Mouse (Mus musculus): ENCODE results near the gene Tecpr2. TPM values are rescaled to one million over a fixed set of nuclear protein-coding genes. Genes with fewer than 3 reads are reported as not detected.

Tecpr2 gene
- polyA plus RNA-seq, 1 experiment from 2014 or later = 5.2 TPM

- Histone ChIP-seq H3K27ac (replicated peaks) (no peak overlapping the region), H3K9me3 (replicated peaks) (0 out of 2 replicates have a peak, but pooled peaks cover 7% of the 10 kb centered on the region), H3K4me3 (replicated peaks) (no peak overlapping the region), H3K4me1 (peaks cover 16% of the 10 kb centered on the region), H3K4me2 (replicated peaks) (no peak overlapping the region), H3K27me3 (no peaks in the 10 kb centered on the region), H3K36me3 (no peaks in the 10 kb centered on the region), H3K9ac (no peak overlapping the region)
- 81% methylated on average over 3 of the region's 3 CpGs for WGBS
- no peak for ATAC-seq (ENCODE audit: insufficient number of reproducible peaks, low FRiP score, low TSS enrichment, low read depth)
Observed at GRCm38 (mm10) chr12:110993226-110993625, 104.2 kb downstream of the Tecpr2 start.

GRCm38 (mm10) chr12:110994666-110995065, 105.6 kb downstream of the Tecpr2 start:
- WGBS = 35% methylated on average over 12 of the region's 12 CpGs
- Histone ChIP-seq H3K9me3 (replicated peaks) (0 out of 2 replicates have a peak, but pooled peaks cover 7% of the 10 kb centered on the region), H3K4me3 (replicated peaks) (no peak overlapping the region), H3K4me1 (peaks cover 16% of the 10 kb centered on the region), H3K4me2 (replicated peaks) (no peak overlapping the region), H3K27me3 (no peaks in the 10 kb centered on the region), H3K27ac (replicated peaks) (no peak overlapping the region), H3K9ac (no peak overlapping the region), H3K36me3 (no peaks in the 10 kb centered on the region)
- ATAC-seq (ENCODE audit: insufficient number of reproducible peaks, low FRiP score, low TSS enrichment, low read depth) = no peak

- 95% methylated on average over 11 of the region's 11 CpGs for WGBS
- Histone ChIP-seq H3K4me3 (replicated peaks) (no peak overlapping the region), H3K9ac (no peak overlapping the region), H3K36me3 (no peaks in the 10 kb centered on the region), H3K4me1 (no peaks in the 10 kb centered on the region), H3K9me3 (replicated peaks) (0 out of 2 replicates have a peak, but pooled peaks cover 7% of the 10 kb centered on the region), H3K4me2 (replicated peaks) (no peak overlapping the region), H3K27ac (replicated peaks) (no peak overlapping the region), H3K27me3 (no peaks in the 10 kb centered on the region)
- ATAC-seq (ENCODE audit: insufficient number of reproducible peaks, low FRiP score, low TSS enrichment, low read depth) = no peak
Observed at GRCm38 (mm10) chr12:110998092-110998491, 109.0 kb downstream of the Tecpr2 start.

- WGBS = 77% methylated on average over 2 of the region's 2 CpGs
- 0 out of 2 replicates have a peak, but pooled peaks cover 7% of the 10 kb centered on the region for H3K9me3 ChIP-seq (replicated peaks)
- H3K9ac ChIP-seq = no peak overlapping the region
- no peaks in the 10 kb centered on the region for H3K36me3 ChIP-seq
- no peaks in the 10 kb centered on the region for H3K27me3 ChIP-seq
- no peak overlapping the region for H3K4me3 ChIP-seq (replicated peaks)
- no peak overlapping the region for H3K27ac ChIP-seq (replicated peaks)
- H3K4me2 ChIP-seq (replicated peaks) = no peak overlapping the region
- H3K4me1 ChIP-seq = no peaks in the 10 kb centered on the region; the same call in 1 of the 2 replicates
- no peak for ATAC-seq (ENCODE audit: insufficient number of reproducible peaks, low FRiP score, low TSS enrichment, low read depth)
Observed at GRCm38 (mm10) chr12:110999820-111000219, 110.8 kb downstream of the Tecpr2 start.

- H3K27ac ChIP-seq (replicated peaks) = no peak overlapping the region
- H3K9me3 ChIP-seq (replicated peaks) = 0 out of 2 replicates have a peak, but pooled peaks cover 7% of the 10 kb centered on the region
- H3K36me3 ChIP-seq = no peaks in the 10 kb centered on the region
- WGBS = 90% methylated on average over 7 of the region's 7 CpGs
- no peaks in the 10 kb centered on the region for H3K27me3 ChIP-seq
- H3K4me2 ChIP-seq (replicated peaks) = no peak overlapping the region
- no peak overlapping the region for H3K4me3 ChIP-seq (replicated peaks)
- peaks cover 9% of the 10 kb centered on the region for H3K4me1 ChIP-seq
- ATAC-seq (ENCODE audit: insufficient number of reproducible peaks, low FRiP score, low TSS enrichment, low read depth) = no peak
- H3K9ac ChIP-seq = no peak overlapping the region
Observed at GRCm38 (mm10) chr12:111000956-111001355, 111.9 kb downstream of the Tecpr2 start.

- H3K36me3 ChIP-seq = no peaks in the 10 kb centered on the region
- H3K9ac ChIP-seq = no peak overlapping the region
- peaks cover 38% of the 10 kb centered on the region for H3K4me1 ChIP-seq
- no peaks in the 10 kb centered on the region for H3K9me3 ChIP-seq (replicated peaks)
- no peak overlapping the region for H3K4me3 ChIP-seq (replicated peaks)
- no peaks in the 10 kb centered on the region for H3K27me3 ChIP-seq
- no peak overlapping the region for H3K4me2 ChIP-seq (replicated peaks)
- no peak overlapping the region for H3K27ac ChIP-seq (replicated peaks)
- no peak for ATAC-seq (ENCODE audit: insufficient number of reproducible peaks, low FRiP score, low TSS enrichment, low read depth)
- 64% methylated on average over 9 of the region's 9 CpGs for WGBS
Observed at GRCm38 (mm10) chr12:111004142-111004541, 115.1 kb downstream of the Tecpr2 start.

GRCm38 (mm10) chr12:111005803-111006202, 116.7 kb downstream of the Tecpr2 start:
- no peak overlapping the region for H3K4me2 ChIP-seq (replicated peaks)
- WGBS = 49% methylated on average over 6 of the region's 6 CpGs
- ATAC-seq (ENCODE audit: insufficient number of reproducible peaks, low FRiP score, low TSS enrichment, low read depth) = no peak
- no peaks in the 10 kb centered on the region for H3K9me3 ChIP-seq (replicated peaks)
- peaks cover 44% of the 10 kb centered on the region for H3K4me1 ChIP-seq
- H3K36me3 ChIP-seq = no peaks in the 10 kb centered on the region
- H3K9ac ChIP-seq = no peak overlapping the region
- H3K27ac ChIP-seq (replicated peaks) = peak overlapping the region; percentile 83
- H3K4me3 ChIP-seq (replicated peaks) = no peak overlapping the region
- no peaks in the 10 kb centered on the region for H3K27me3 ChIP-seq

GRCm38 (mm10) chr12:111006339-111006738, 117.3 kb downstream of the Tecpr2 start:
- H3K4me1 ChIP-seq = peaks cover 44% of the 10 kb centered on the region
- H3K9ac ChIP-seq = no peak overlapping the region
- peak overlapping the region; percentile 83 for H3K27ac ChIP-seq (replicated peaks)
- no peak overlapping the region for H3K4me2 ChIP-seq (replicated peaks)
- no peaks in the 10 kb centered on the region for H3K9me3 ChIP-seq (replicated peaks)
- 0 out of 2 replicates have a peak, but pooled peaks have one; percentile 30 for ATAC-seq (ENCODE audit: insufficient number of reproducible peaks, low FRiP score, low TSS enrichment, low read depth)
- no peaks in the 10 kb centered on the region for H3K36me3 ChIP-seq
- H3K27me3 ChIP-seq = no peaks in the 10 kb centered on the region
- 50% methylated on average over 5 of the region's 5 CpGs for WGBS
- H3K4me3 ChIP-seq (replicated peaks) = no peak overlapping the region

GRCm38 (mm10) chr12:111007134-111008103, 118.4 kb downstream of the Tecpr2 start:
- no peaks in the 10 kb centered on the region for H3K9me3 ChIP-seq (replicated peaks)
- H3K27ac ChIP-seq (replicated peaks) = peak overlapping the region; percentile 83

GRCm38 (mm10) chr12:111008500-111009490, 119.7 kb downstream of the Tecpr2 start:
- H3K9me3 ChIP-seq (replicated peaks) = no peaks in the 10 kb centered on the region
- H3K4me2 ChIP-seq (replicated peaks) = 0 out of 2 replicates have a peak overlapping the region, but pooled peaks have one; percentile 10
- peak overlapping the region; percentile 83 for H3K27ac ChIP-seq (replicated peaks)
- ATAC-seq (ENCODE audit: insufficient number of reproducible peaks, low FRiP score, low TSS enrichment, low read depth) = peak; percentile 34; the same call in 1 of the 2 replicates
- no peak overlapping the region for H3K9ac ChIP-seq
- 32% methylated on average over 11 of the region's 11 CpGs for WGBS
- no peaks in the 10 kb centered on the region for H3K27me3 ChIP-seq
- H3K4me1 ChIP-seq = peaks cover 44% of the 10 kb centered on the region
- no peaks in the 10 kb centered on the region for H3K36me3 ChIP-seq
- H3K4me3 ChIP-seq (replicated peaks) = no peak overlapping the region

More at GRCm38 (mm10) chr12:111007134-111008103, 118.4 kb downstream of the Tecpr2 start:
- Histone ChIP-seq H3K9ac (no peak overlapping the region), H3K4me3 (replicated peaks) (no peak overlapping the region), H3K27me3 (no peaks in the 10 kb centered on the region), H3K36me3 (no peaks in the 10 kb centered on the region), H3K4me1 (peaks cover 44% of the 10 kb centered on the region), H3K4me2 (replicated peaks) (no peak overlapping the region)
- 0 out of 2 replicates have a peak, but pooled peaks have one; percentile 10 for ATAC-seq (ENCODE audit: insufficient number of reproducible peaks, low FRiP score, low TSS enrichment, low read depth)
- WGBS = 63% methylated on average over 14 of the region's 14 CpGs
